Mouse (Mus musculus) fibroblast of lung, adult 2 months (primary cell): ENCODE data around the gene Kif16b.

Experiments
- DNase-seq: peaks from one replicate; pipeline ENCODE4 v3.0.0-alpha.2; 2011; ENCODE audit warnings: low read depth

The Kif16b gene

DNA sequence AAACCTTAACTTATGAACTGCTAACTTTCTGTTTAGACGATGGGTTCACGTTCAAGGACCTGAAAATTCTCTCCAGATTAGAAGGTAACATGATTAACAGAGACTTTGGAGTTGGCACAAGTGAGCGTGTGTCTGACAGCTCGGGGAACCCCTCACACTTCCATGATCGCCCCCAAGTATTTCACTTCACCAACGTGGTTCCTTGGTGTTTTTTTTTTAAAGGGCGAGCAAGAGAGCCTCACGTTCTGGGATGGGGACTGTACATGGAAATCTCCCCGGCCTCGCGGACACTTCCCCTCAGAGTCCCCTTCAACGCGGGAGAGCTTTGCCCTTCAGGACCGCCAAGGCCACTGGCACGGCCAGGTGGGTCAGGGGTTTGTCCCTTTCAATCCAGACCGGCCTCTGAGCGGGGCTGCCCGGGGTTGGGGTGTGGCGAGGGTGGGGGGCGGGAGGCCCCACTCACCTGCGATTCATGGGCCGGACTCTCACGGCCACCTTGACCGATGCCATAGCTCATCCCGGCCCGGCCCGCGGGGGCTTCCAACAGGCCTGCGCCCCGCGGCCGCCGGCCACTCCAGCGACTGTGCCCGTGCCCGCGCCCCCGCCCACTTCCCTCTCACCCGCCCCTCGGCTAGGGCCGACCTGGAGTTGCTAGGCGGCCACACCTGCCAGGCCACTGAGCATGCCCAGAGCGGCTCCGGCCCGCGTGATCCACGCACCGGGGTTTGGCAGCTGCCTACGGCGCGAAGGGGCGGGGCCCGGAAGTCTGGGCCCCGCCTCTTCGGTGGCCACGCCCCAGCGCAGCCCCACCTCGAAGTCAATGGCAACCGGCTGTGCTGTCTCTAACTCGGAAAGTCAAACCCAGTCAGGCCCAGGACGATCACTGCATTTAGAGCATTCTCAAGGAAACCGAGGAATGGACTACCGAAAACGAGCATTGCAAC, at the start of gene Kif16b:
Gene Kif16b, minus strand, starts transcription at position 670 of the 944 bp plus-strand sequence.
- DNase-seq, result peak; percentile 62

GRCm38 (mm10) chr2:142940899-142941642, 39.7 kb upstream of the Kif16b start:
- DNase-seq, result no peak

DNA sequence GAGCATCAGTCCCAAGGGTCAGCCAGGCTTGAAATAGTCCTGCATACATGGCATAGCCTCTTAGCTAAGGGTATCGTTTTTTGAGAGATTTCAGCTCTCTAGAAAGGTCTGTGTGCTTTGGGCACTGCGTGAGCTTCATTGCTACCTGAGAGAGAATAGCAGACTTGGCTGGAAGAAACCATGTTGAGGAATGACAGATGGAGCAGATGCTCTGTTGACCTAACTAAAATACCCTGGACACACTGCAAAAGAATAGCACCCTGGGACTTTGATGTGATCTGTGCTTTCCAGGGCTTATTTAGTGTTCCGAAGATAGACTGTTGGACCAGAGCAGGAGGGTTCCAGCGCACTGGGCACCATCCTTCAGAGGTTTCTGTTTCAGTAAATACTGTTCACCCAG, 29.1 kb upstream of the Kif16b start:
- DNase-seq, result no peak

DNA sequence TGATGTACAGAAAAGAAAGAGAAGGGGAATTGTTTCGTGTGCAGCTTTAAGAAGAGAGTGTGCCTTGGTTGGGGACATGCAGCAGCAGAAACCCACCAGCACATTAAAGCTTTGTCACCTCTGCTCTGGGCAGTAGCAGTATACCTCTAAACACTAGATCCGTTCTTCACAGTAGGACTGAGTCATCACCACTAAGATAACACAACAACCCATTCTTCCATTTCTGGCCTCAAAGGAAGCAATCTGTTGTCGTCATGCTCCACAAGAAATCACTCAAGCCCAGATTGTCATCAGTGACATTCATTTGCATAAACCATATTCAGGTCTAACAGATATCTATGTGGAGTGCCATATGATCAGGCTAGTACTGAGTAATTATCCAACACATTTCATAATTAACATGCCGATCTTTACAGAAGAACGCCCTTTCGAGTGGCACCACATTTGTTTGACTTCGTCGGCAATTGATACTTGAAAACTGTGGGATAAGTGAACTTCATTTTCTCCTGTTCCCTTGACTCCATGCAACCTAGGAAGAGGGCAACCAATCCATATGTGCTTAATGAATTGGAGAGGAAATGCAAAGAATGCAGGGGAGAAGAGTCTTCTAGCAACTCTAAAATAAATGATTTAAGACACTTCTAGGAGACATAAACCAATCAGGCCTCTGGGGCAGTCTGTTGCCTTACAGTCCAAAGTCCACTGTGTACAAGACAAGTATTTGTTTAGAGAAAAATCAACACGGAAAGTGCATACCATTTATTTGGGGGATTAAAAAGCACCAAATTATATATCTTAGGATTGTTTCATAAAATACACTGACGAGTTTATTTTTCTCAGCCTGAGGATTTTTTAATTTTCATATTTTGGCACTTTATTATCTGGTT, 28.1 kb upstream of the Kif16b start:
- no peak for DNase-seq

DNA sequence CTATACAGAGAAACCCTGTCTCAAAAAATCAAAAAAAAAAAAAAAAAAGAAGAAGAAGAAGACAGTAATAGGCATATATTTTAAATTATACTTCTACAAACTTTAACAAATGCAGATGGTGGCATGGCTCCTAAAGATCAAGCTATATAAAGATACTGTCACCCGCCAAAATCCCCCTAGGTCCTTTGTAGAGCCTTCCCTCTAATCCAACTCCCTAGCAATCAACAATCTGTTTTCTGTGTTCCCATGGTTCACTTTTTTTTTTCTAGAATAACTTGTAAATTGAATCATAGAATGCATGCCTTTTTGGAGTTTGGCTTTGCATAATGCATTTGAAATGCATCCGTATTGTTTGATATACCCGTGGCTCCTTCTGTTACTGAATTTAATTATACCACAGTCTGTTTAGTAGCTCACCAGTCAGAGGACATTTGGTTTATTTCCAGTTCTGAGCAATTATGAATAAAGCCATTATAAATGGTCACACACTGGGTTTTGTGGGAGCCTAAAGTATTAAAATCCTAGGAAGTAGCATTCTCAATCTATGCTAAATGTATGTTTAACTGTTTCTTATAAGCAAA, 9.6 kb upstream of the Kif16b start:
- no peak for DNase-seq

DNA sequence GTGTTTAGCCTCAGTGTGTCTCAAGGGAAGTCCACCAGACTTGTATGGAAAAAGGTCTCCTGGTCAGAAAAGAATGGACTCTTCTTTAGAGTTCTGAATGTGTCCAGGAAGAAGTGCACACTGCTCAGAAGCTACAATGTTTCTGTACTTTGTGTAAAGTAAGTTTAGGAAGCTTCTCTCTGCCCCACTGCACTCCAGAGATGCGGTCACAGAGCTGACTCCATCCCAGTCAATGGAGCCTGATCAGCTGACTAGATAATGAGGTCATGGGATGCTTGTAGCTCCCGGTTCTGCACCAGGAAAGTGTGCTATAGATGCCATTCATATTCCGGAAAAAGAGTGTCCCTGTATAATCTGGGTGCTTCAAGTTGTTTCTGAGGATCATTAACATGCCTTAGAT, 7.9 kb upstream of the Kif16b start:
- no peak for DNase-seq

DNA sequence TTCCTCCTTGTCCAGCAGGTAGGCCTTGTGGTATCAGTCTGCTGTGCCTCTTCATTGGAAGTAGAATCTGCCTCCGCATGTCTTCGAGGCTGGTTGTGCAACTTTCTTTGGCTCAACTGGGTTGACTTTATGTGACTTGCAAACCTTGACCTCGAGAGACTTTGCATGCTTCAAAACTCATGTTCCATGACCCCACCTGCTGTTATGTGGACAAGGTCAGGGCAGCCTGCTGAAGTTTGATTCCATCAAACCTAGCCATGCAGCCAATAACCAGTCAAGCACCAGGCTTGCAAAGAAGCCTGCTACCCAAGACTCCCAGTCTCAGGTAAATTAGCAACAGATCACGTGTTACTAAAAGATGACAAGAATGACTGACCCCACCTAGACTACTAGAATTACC, 5.7 kb upstream of the Kif16b start:
- no peak for DNase-seq

DNA sequence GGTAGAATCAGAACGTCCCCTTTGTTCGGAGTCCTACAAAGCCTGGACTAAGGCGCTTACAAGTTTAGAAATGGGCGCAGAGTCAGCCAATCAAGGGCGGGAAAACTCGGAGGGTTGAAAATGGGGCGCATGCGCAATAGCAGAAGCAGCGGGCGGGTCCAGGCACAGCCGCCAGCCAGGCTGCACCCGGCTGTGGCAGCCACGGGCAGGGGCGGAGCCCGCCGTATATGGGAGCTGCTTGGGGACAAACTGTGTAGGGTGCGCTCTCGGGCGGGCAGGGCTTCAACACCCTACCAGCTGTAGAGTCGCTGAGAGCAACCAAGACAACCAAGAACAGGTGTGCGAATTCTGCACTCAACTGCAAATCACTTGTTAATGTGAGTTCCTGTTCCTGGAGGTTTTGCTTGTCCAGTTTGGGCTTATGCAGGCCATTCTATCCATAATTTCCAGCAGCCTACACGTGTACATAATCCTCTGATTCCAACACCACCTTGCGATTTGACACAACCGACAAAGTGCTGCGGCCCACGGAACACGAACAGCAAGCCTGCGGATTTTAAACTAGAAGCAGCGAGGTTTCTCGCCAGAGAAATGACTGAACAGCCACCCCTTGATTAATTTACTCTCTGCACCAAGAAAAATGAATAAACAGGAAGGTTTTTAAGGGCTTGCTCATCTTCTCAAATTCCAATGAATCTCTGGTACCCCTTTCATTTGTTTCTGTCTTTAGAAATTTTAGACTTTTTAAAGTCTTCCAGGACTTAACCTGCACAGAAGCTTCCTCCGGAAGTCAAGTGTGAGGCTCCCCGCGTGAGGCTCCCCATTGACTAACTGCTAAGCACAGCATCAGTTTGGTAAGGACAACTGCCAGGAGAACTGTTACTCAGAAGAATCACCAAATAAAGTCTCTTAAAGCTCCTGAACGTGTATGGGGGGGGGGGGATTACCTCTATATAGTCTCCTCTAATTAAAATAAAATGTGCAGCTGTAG, 1.9 kb upstream of the Kif16b start:
- peak; percentile 80 for DNase-seq

- no peak for DNase-seq
These were observed 1.0 kb downstream of the Kif16b start for GRCm38 (mm10) chr2:142900120-142900861.

GRCm38 (mm10) chr2:142893780-142894179, 7.6 kb downstream of the Kif16b start:
- no peak for DNase-seq

GRCm38 (mm10) chr2:142891283-142891682, 10.0 kb downstream of the Kif16b start:
- DNase-seq, result no peak

DNA sequence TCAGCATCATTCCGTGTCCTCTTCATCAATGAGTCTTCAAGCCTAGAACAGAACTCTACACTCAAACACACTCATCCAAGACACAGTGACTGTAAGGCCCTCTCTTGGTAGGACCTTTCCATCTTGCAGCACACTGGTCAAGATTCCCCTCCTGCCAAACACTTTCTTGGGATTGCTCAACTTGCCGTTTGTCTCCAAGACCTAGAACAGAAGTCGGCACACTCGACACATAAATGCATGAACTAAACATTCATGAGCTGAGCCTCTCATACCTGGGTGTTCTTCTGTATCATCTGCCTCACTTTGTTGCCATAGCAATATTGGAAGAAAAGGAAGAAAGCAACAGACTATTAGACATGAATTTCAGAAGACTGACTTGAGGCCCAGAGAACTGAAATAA, 16.9 kb downstream of the Kif16b start:
- DNase-seq, result no peak

- no peak for DNase-seq
These were observed 17.7 kb downstream of the Kif16b start for GRCm38 (mm10) chr2:142883625-142883994.

GRCm38 (mm10) chr2:142882871-142883624, 18.3 kb downstream of the Kif16b start:
- no peak for DNase-seq

DNA sequence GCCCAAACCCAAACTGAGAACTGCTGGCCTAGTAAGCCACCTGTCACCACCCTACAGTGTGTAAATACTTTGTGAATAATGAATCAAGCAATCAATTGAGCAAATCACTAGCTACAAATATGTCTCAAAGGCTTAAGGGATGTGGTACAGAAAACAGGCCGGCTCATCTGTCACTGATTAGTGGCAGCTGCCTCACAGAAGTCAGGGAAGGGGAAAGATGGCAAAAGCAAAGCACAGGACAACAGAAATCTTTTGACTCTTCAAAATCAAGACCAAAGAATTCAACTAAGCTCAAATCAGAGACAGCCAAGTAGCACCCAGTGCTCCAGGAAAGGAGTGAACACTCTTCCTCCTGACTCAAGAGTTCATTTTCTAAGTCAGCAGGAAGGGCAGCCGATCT, 18.9 kb downstream of the Kif16b start:
- no peak for DNase-seq

- no peak for DNase-seq
These were observed 20.2 kb downstream of the Kif16b start for GRCm38 (mm10) chr2:142881177-142881576.

DNA sequence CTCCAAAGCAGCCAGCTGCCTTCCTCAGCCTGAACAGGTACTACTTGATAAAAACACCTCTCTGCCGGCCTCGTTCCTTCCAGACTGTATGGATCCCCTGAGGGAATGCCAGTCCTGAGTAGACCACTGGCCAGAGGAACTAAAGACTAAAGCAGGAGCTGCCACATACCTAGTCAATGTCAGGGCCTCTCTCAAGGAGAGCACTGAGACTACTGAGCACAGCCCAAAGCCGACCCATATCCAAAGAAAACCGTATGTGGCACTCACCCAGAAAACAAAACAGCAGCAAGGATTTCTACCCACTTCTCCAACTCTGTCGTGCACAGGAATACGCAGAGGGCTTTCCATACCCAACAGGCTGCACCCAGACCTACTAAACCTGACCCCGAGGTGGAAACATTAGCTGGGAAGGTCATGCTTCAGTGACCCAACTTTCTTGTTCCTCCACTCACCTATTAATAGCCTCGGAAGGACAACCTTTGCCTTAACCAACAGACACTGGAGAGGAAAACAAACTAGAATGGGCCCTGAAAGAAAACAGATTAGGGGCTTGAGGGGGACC, 22.0 kb downstream of the Kif16b start:
- no peak for DNase-seq

DNA sequence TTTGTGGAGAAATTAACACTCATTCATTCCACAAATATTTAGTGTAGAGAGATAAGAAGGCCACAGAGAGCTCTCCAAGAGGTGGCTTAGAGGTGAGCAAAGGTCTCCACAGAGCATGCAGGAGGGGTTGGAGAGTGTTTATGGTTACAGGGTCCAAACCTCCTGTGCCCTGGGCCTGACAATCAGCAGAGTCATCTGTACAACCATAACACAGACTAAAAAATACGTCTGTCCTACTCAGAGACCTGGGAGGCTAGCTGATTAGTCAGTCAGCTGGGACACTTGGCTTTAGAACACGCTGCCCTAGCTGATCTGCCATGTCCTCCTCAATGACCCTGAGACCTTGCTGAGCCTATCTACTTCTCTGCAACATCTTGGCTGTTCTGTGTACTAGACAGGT, 24.7 kb downstream of the Kif16b start:
- DNase-seq, result no peak

DNA sequence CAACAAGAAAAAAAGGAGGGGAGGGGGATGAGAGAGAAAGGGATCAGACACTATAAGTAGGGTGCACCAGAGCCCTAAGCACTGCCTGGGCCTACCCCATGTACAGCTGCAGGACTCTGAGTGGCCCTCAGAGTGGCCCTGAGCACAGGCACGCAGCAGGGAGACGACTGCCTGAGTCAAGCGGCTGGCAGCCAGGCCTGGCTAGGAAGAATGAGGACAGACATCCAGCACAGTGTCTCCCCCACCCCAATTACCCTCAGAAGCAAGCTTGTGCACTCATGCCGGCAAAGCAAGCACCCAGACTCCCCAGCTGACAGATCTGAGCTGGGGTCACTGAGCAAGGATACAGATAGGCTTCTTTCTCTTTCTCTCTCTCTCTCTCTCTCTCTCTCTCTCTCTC, 25.4 kb downstream of the Kif16b start:
- no peak for DNase-seq
